15 mouse cellular contexts compared by ENCODE assay signal in genomic region chr15:97999991-98000390, GRCm38 (mm10). TPM values are rescaled to one million over a fixed set of nuclear protein-coding genes. Genes with fewer than 3 reads are reported as not detected.
A peak's percentile ranks its signal among the peaks of the same experiment; 100 is the strongest.
DNase-seq lines count a peak whose midpoint lies in the region; ATAC-seq and TF ChIP-seq lines count a peak whose summit lies in the region.
"Had no signal": no experiment of that assay in that cellular context is flagged by ENCODE, and none has a peak within 500 bp of the region (broad histone marks: within the 10 kb centered on the region; RNA-seq: fewer than 3 reads in every experiment).

No protein-coding gene starts in this region.

- TF ChIP-seq POLR2A in brain, embryonic 14.5 days (IDR thresholded peaks at IDR 0.05; ENCODE audit: borderline replicate concordance, extremely low read depth, insufficient read depth, insufficient read length, poor library complexity, severe bottlenecking): no peak

- no peak overlapping the region for H3K27ac ChIP-seq in forebrain, embryonic 12.5 days
- no peak overlapping the region for H3K27ac ChIP-seq in forebrain, embryonic 14.5 days (ENCODE audit: low read depth, low read length)
- no peak overlapping the region for H3K27ac ChIP-seq in hindbrain, embryonic 13.5 days
- no peak overlapping the region for H3K27ac ChIP-seq in midbrain, postnatal 0 days (ENCODE audit: low read depth, low read length)
- H3K27ac ChIP-seq: gastrocnemius, adult 2 months; liver, embryonic 13.5 days had no signal

- DNase-seq in forebrain, embryonic 14.5 days (ENCODE audit: low spot score): no peak
- no peak for DNase-seq in brain, embryonic 14.5 days (ENCODE audit: low read depth)
- DNase-seq in midbrain, postnatal 0 days (ENCODE audit: low spot score): no peak
- DNase-seq in lung, postnatal 4 days: no peak
- DNase-seq in right cerebral cortex, postnatal 4 days: no peak
- DNase-seq in left cerebral cortex, adult 9 months (ENCODE audit: low spot score in 2 of 2): no peak
- DNase-seq: cerebellum, adult 9-10 months; gastrocnemius, adult 2 months; kidney, postnatal 14 days; layer of hippocampus, postnatal 36 days; liver, embryonic 13.5 days; spleen, adult 18-20 months had no signal

- H3K4me1 ChIP-seq in forebrain, embryonic 12.5 days: peaks cover 57% of the 10 kb centered on the region
- peaks cover 53% of the 10 kb centered on the region for H3K4me1 ChIP-seq in forebrain, embryonic 14.5 days (ENCODE audit: control insufficient read depth, insufficient read depth, low read length)
- H3K4me1 ChIP-seq in hindbrain, embryonic 13.5 days (replicated peaks): peaks cover 90% of the 10 kb centered on the region
- peaks cover 31% of the 10 kb centered on the region for H3K4me1 ChIP-seq in midbrain, postnatal 0 days (ENCODE audit: insufficient read depth, low read length)

- WGBS in forebrain, embryonic 12.5 days: 11% methylated on average over 7 of the region's 7 CpGs
- WGBS in forebrain, embryonic 14.5 days: 13% methylated on average over 7 of the region's 7 CpGs
- 9% methylated on average over 7 of the region's 7 CpGs for WGBS in hindbrain, embryonic 13.5 days
- 21% methylated on average over 7 of the region's 7 CpGs for WGBS in midbrain, postnatal 0 days

- H3K36me3 ChIP-seq in forebrain, embryonic 12.5 days (replicated peaks): peaks cover 36% of the 10 kb centered on the region
- peaks cover 7% of the 10 kb centered on the region; the same call in 1 of the 2 replicates for H3K36me3 ChIP-seq in forebrain, embryonic 14.5 days (ENCODE audit: control insufficient read depth, insufficient read depth, low read length)
- H3K36me3 ChIP-seq in hindbrain, embryonic 13.5 days: no peaks in the 10 kb centered on the region
- H3K36me3 ChIP-seq in midbrain, postnatal 0 days (ENCODE audit: insufficient read depth, low read length): no peaks in the 10 kb centered on the region
- H3K36me3 ChIP-seq: G1E; liver, embryonic 13.5 days had no signal

- no peaks in the 10 kb centered on the region for H3K9me3 ChIP-seq in forebrain, embryonic 12.5 days
- no peaks in the 10 kb centered on the region for H3K9me3 ChIP-seq in forebrain, embryonic 14.5 days (replicated peaks; ENCODE audit: control insufficient read depth, low read length)
- no peaks in the 10 kb centered on the region for H3K9me3 ChIP-seq in hindbrain, embryonic 13.5 days
- H3K9me3 ChIP-seq in midbrain, postnatal 0 days (ENCODE audit: low read length): no peaks in the 10 kb centered on the region
- H3K9me3 ChIP-seq: G1E; liver, embryonic 13.5 days had no signal

- H3K9ac ChIP-seq in forebrain, embryonic 12.5 days: peak overlapping the region; percentile 47; the same call in 1 of the 2 replicates
- H3K9ac ChIP-seq in forebrain, embryonic 14.5 days (ENCODE audit: low read length): no peak overlapping the region
- H3K9ac ChIP-seq in hindbrain, embryonic 13.5 days: peak overlapping the region; percentile 29; the same call in 1 of the 2 replicates
- H3K9ac ChIP-seq in midbrain, postnatal 0 days (replicated peaks; ENCODE audit: low read length, poor library complexity, severe bottlenecking): no peak overlapping the region
- H3K9ac ChIP-seq: liver, embryonic 13.5 days had no signal

- TF ChIP-seq CTCF in brain, embryonic 14.5 days (IDR thresholded peaks at IDR 0.05; ENCODE audit: borderline replicate concordance, extremely low read depth, insufficient read depth, insufficient read length): peak; percentile 31; the same call in 1 of the 2 replicates
- peak; percentile 23 for TF ChIP-seq CTCF in midbrain, postnatal 0 days (IDR thresholded peaks at IDR 0.05)

- no peak overlapping the region for H3K4me3 ChIP-seq in forebrain, embryonic 12.5 days (replicated peaks)
- no peak overlapping the region for H3K4me3 ChIP-seq in forebrain, embryonic 14.5 days (ENCODE audit: low read depth, low read length)
- H3K4me3 ChIP-seq in hindbrain, embryonic 13.5 days: no peak overlapping the region
- H3K4me3 ChIP-seq in midbrain, postnatal 0 days (ENCODE audit: low read depth, low read length): no peak overlapping the region
- H3K4me3 ChIP-seq: gastrocnemius, adult 2 months; liver, embryonic 13.5 days had no signal

- ATAC-seq in forebrain, embryonic 12.5 days (ENCODE audit: low FRiP score): no peak
- no peak for ATAC-seq in forebrain, embryonic 14.5 days
- ATAC-seq in hindbrain, embryonic 13.5 days (ENCODE audit: low FRiP score): no peak
- no peak for ATAC-seq in midbrain, postnatal 0 days (ENCODE audit: low FRiP score)

- H3K27me3 ChIP-seq in forebrain, embryonic 12.5 days: peaks cover 20% of the 10 kb centered on the region
- peaks cover 8% of the 10 kb centered on the region; the same call in 1 of the 2 replicates for H3K27me3 ChIP-seq in forebrain, embryonic 14.5 days (replicated peaks; ENCODE audit: control insufficient read depth, insufficient read depth, low read length)
- H3K27me3 ChIP-seq in hindbrain, embryonic 13.5 days: peaks cover 39% of the 10 kb centered on the region
- peaks cover 28% of the 10 kb centered on the region for H3K27me3 ChIP-seq in midbrain, postnatal 0 days (ENCODE audit: insufficient read depth, low read length)

- H3K4me2 ChIP-seq in forebrain, embryonic 12.5 days: peak overlapping the region; percentile 88
- H3K4me2 ChIP-seq in forebrain, embryonic 14.5 days (ENCODE audit: low read length): no peak overlapping the region
- peak overlapping the region; percentile 86 for H3K4me2 ChIP-seq in hindbrain, embryonic 13.5 days
- no peak overlapping the region for H3K4me2 ChIP-seq in midbrain, postnatal 0 days (ENCODE audit: low read depth, low read length, poor library complexity, severe bottlenecking)
- H3K4me2 ChIP-seq: liver, embryonic 13.5 days had no signal

RNA-seq across cellular contexts. Expression of gene Col2a1, which starts 4.5 kb away (rescaled TPM):
- 112 and 122 TPM in 2 replicates for polyA plus RNA-seq in forebrain, embryonic 12.5 days (2016; fragmentation: Nextera tagmentation; extraction: Ambion mirVana)
- polyA plus RNA-seq in forebrain, embryonic 14.5 days (2014; fragmentation: Nextera tagmentation; extraction: Ambion mirVana): 19.4 and 23.9 TPM in 2 replicates
- polyA plus RNA-seq in brain, embryonic 14.5 days (2012; rRNA removed): 60.2 and 78.5 TPM in 2 replicates
- polyA plus RNA-seq in hindbrain, embryonic 13.5 days (2015; fragmentation: Nextera tagmentation; extraction: Ambion mirVana): 53.5 and 69.4 TPM in 2 replicates
- total RNA-seq in midbrain, postnatal 0 days (2014; rRNA removed): 13.8 and 17.8 TPM in 2 replicates
- 4.9 and 6.2 TPM in 2 replicates for polyA plus RNA-seq in midbrain, postnatal 0 days (2015; fragmentation: Nextera tagmentation; extraction: Ambion mirVana)
- polyA plus RNA-seq: G1E had no signal

RNA-seq across cellular contexts. Expression of gene Tmem106c, which starts 36.0 kb away (rescaled TPM):
- 41.5 and 44.9 TPM in 2 replicates for polyA plus RNA-seq in forebrain, embryonic 12.5 days (2016; fragmentation: Nextera tagmentation; extraction: Ambion mirVana)
- polyA plus RNA-seq in forebrain, embryonic 14.5 days (2014; fragmentation: Nextera tagmentation; extraction: Ambion mirVana): 71.7 and 75.2 TPM in 2 replicates
- polyA plus RNA-seq in brain, embryonic 14.5 days (2012; rRNA removed): 57.7 and 79.8 TPM in 2 replicates
- 53.6 and 58.3 TPM in 2 replicates for polyA plus RNA-seq in hindbrain, embryonic 13.5 days (2015; fragmentation: Nextera tagmentation; extraction: Ambion mirVana)
- 40.3 and 57.7 TPM in 2 replicates for total RNA-seq in midbrain, postnatal 0 days (2014; rRNA removed)
- 43.8 and 49.2 TPM in 2 replicates for polyA plus RNA-seq in midbrain, postnatal 0 days (2015; fragmentation: Nextera tagmentation; extraction: Ambion mirVana)

Comparison
In these comparisons a context has a peak if more than half of its experiments do, and no peak if none do; other contexts are left out.
1. H3K4me2 ChIP-seq: peak in forebrain, embryonic 12.5 days (single experiment) and hindbrain, embryonic 13.5 days (single experiment); none in forebrain, embryonic 14.5 days (single experiment) and midbrain, postnatal 0 days (single experiment).
2. H3K9ac ChIP-seq: peak in forebrain, embryonic 12.5 days (single experiment) and hindbrain, embryonic 13.5 days (single experiment); none in forebrain, embryonic 14.5 days (single experiment) and midbrain, postnatal 0 days (single experiment).